Mouse (Mus musculus): Measurements from ENCODE around the gene Tmem216.

- TF ChIP-seq CTCF (conservative IDR thresholded peaks at IDR 0.05; ENCODE audit: insufficient read depth, insufficient read length, low read depth, low read length) (no peak), POLR2A (IDR thresholded peaks at IDR 0.05; ENCODE audit: low read depth, low read length) (no peak)
Measured at GRCm38 (mm10) chr19:10496976-10497375, 59.1 kb downstream of the Tmem216 start.

Measured in kidney, adult 2 months (tissue).